Mouse (Mus musculus) testis, adult 2 months (tissue): ENCODE data around the gene Ifng.

Source experiments
- CTCF ChIP-seq: fragments of 200-500 bp; IDR thresholded peaks from 2 replicates; pipeline ENCODE4 v1.5.1; 2012; ENCODE audit warnings: low read depth, mild to moderate bottlenecking, inconsistent platforms, low read length, moderate library complexity; ENCODE audit not compliant: control insufficient read depth, insufficient read depth, insufficient replicate concordance
- POLR2A ChIP-seq: fragments of 200-500 bp; IDR thresholded peaks from 2 replicates; pipeline ENCODE4 v1.6.1; 2012; ENCODE audit warnings: low read depth, mild to moderate bottlenecking, inconsistent platforms, low read length, moderate library complexity; ENCODE audit not compliant: control insufficient read depth

DNA sequence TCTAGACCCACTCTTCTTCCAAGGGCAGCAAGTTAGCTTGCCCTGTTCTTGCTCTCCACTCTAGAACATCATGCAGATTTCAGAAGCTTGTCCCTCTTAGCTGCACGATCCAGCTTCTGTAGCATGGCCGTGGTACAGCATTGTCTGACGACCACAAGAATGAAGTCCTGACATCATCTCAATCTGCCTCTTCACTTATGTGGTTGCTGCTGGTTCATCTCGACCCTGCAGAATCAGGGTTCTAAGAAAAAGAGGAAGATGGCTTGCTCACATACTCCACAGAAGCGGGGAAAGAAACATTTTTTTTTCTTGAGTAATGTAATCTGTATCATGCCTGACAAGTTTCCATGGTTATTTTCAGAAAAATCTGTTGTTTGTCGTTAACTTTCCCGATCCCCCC, 39.9 kb downstream of the Ifng start:
- no peak for TF ChIP-seq CTCF
- TF ChIP-seq POLR2A, result no peak
